Mouse (Mus musculus): Measurements from ENCODE around the gene Gm1979.
"Not testable (repeated sequence)": the region's sequence is repeated elsewhere in the genome, so short reads cannot be mapped to it uniquely, and the experiment has no call there.

The Gm1979 gene

GRCm38 (mm10) chr5:26004698-26005097, at the start of gene Gm1979:
TSS of gene Gm1979 (minus strand) at chr5:26004798.
- not testable (repeated sequence) for DNase-seq

GRCm38 (mm10) chr5:26039458-26039857, 34.9 kb upstream of the Gm1979 start, which contains the start of gene Speer4a:
TSS of gene Speer4a (minus strand) at chr5:26039558.
- DNase-seq = not testable (repeated sequence)

GRCm38 (mm10) chr5:26022816-26023215, 18.2 kb upstream of the Gm1979 start, which contains the start of gene Gm5862:
TSS of gene Gm5862 (minus strand) at chr5:26022916.
- not testable (repeated sequence) for DNase-seq

GRCm38 (mm10) chr5:26007697-26008096, 3.1 kb upstream of the Gm1979 start:
- not testable (repeated sequence) for DNase-seq

- DNase-seq = not testable (repeated sequence)
Measured at GRCm38 (mm10) chr5:26006937-26007695, 2.5 kb upstream of the Gm1979 start.

GRCm38 (mm10) chr5:25988550-25988949, 16.0 kb downstream of the Gm1979 start, which contains the start of gene Gm21698:
TSS of gene Gm21698 (minus strand) at chr5:25988650.
- not testable (repeated sequence) for DNase-seq

GRCm38 (mm10) chr5:25972563-25972962, 32.0 kb downstream of the Gm1979 start, which contains the start of gene Gm21680:
TSS of gene Gm21680 (minus strand) at chr5:25972663.
- not testable (repeated sequence) for DNase-seq

- DNase-seq = not testable (repeated sequence)
Measured at GRCm38 (mm10) chr5:25957050-25957449, 47.5 kb downstream of the Gm1979 start.

GRCm38 (mm10) chr5:25956611-25957010, 48.0 kb downstream of the Gm1979 start:
- DNase-seq = not testable (repeated sequence)

GRCm38 (mm10) chr5:25954317-25954716, 50.3 kb downstream of the Gm1979 start, which contains the start of gene Gm21671:
TSS of gene Gm21671 (minus strand) at chr5:25954417.
- not testable (repeated sequence) for DNase-seq

All from lung, adult 18-20 months (tissue).